Mouse (Mus musculus) cerebellum, postnatal 14 days (tissue): ENCODE data around the gene Arhgap19.

Source experiments
- DNase-seq, 2 experiments: peaks; one replicate each; pipeline ENCODE4 v3.0.0; 2021; ENCODE audit warnings: mixed read lengths in 2 of 2

Arhgap19 gene

DNA sequence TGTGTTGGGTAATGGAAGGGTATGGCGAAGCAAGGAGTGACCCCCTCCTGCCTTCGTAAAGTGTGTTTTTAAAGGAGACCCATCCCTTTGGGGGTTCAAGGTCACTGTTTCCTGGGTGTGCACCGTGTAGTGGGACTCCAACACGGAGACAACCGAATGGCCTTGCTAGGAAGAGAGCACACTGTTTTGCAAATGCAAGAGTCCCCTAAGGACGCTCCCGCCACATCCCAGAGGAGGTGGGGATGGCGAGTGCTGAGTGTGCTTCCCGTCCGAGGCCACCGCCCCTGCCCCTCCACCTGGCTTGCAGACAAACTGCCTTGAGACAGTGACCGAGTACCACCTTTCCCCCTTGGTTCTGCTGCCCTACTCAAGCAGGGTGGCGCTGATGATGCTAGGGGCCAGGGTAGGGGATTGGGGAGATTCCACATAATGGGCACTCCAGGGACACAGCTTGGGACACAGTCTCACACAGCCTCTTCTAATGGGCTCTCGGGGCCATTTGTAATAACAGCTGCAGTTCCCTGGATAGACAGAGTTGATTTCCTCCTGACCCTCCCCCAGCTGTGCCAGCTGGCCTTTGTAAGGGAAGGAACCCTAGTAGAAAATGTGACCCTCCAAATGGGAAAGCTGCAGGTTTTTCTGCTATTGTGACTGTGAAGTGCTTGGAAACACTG is 30.0 kb upstream of the Arhgap19 start:
- DNase-seq = peak in 1 of 2 experiments; percentile 21

DNA sequence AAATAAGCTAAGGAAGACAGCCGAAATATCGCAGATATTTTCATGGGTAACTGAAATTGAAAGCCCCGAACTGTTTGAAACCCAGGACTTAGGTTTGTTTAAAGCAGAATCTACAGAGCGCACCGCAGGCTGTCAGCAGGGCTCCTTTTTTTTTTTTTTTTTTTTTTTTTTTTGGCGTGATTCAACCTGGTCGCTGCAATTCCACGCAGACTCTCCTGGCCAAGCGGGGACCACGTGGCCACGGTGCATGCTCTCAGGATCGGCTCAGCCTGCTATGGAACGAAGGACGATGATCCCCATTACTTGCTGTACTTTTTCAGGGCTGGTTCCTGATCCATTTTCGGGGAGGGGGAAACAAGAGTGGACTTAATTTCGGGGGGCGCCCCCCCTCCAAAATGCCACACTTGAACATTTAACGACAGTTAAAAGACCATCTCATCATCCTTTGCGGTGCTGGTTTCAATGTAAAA is 29.3 kb upstream of the Arhgap19 start:
- DNase-seq = peak; percentile 66 to 72

DNA sequence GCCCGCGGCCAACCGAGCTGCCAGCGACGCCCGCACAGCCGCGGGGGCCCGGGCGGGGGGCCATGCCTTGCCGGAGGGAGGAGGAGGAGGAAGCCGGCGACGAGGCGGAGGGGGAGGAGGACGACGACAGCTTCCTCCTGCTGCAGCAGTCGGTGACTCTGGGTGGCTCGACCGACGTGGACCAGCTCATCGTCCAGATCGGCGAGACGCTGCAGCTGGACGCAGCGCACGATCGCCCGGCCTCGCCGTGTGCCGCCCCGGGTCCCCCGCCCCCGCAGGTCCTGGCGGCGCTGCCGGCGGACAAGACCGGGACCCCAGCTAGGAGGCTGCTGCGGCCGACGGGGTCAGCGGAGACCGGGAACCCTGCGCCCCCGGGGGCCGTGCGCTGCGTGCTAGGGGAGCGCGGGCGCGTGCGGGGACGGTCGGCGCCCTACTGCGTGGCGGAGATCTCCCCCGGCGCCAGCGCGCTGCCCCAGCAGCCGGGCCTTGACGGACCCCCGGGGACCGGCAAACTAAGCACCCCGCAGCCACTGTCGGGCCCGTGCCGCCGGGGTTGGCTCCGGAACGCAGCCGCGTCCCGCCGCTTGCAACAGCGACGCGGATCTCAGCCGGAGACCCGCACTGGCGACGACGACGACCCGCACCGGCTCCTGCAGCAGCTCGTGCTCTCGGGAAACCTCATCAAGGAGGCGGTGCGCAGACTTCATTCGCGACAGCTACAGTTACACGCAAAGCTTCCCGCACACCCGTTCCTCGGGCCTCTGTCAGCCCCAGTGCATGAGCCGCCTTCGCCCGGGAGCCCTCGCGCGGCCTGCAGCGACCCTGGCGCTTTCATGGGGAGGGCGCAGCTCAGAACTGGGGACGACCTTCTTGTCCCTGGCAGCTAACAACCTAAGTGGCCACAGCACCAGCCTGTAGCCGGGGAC is 28.5 kb upstream of the Arhgap19 start:
- peak; percentile 72 to 73 for DNase-seq

DNA sequence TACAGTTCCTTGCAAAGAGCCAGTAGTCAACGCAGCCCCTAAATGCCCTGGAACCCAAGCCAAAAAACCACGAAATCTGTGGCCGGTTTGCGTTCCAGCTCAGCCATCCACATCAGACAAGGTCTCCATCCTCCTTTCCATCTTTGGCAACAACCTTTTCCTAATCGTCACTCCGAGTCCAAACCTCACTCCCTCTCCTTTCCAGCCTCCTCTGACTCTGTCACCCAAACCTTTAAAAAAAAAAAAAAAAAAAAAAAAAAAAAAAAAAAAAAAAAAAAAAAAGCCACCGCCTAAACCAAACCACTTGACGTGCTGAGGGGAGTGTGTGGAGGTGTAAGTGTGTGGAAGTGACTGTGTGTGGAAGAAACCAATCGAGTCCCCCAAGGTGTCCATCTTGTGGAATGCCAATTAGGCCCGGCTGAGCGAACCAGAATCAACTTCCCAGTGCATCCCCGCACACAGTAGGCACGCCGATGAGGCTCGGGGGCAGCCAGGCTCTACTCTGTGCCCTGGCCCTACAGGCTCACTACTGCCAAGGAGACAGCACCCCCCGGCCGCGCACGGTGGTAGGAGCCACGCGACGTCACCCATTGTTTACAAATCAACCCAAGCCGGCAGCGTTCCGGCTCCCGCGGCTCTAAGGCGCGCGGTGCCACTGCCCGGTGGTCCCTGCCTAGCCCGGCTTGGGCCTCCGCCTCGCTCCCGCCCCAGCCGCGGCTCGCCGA is 27.7 kb upstream of the Arhgap19 start, which contains the start of gene Frat1:
Gene Frat1 (plus strand): TSS at position 590 of the 725 bp plus-strand sequence.
- DNase-seq = peak; percentile 96 to 97

DNA sequence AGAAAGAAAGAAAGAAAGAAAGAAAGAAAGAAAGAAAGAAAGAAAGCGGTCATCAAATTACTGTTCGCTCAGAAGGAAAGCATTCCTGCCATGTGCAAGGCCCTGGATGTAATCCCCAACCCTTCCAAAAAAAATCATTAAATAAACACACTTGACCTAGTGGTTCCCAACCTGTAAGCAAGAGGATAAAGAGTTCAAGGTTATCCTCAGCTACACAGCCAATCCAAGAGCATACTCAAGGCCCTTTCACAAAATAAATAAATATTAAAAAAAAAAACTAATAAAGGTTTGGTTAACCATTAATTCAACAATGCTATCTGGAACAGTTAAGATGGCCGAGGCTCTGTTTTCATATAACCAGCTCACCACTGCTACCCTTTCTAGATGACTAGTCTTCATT is 27.1 kb upstream of the Arhgap19 start:
- DNase-seq = no peak

DNA sequence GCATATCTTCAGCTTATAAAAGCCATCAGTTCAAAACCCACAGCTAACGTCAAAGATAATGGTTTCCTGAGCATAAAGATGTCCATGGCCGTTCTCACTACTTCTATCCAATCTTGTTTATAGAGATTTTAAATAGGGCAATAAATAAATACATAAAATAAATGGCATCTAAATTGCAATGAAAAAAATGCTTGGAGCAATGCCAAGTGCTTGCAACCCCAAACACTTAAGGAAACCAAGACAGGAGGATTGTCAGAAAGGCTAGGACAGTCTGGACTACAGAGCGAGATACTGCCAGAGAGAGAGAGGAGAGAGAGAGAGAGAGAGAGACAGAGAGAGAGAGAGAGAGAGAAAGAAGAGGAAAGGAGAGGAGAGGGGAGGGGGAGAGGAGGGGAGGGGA is 24.7 kb upstream of the Arhgap19 start:
- DNase-seq = no peak

DNA sequence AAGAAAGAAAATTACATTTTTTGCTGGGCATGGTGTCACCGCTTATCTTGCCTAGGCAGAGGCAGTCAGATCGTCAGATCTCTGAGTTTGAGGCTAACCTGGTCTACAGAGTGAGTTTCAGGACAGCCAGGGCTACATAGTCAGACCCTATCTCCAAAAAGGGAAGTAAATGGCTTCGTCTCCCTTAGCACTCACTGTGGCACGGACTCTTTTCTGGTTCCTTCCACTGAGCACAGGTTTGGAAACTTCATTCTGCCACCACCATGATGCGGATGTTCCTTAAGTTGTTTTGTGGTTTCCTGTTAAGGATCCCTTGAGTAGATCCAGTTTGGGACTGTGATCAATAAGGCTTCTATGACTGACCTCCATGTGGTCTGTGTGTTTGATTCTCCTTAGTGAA is 23.1 kb upstream of the Arhgap19 start:
- no peak for DNase-seq

DNA sequence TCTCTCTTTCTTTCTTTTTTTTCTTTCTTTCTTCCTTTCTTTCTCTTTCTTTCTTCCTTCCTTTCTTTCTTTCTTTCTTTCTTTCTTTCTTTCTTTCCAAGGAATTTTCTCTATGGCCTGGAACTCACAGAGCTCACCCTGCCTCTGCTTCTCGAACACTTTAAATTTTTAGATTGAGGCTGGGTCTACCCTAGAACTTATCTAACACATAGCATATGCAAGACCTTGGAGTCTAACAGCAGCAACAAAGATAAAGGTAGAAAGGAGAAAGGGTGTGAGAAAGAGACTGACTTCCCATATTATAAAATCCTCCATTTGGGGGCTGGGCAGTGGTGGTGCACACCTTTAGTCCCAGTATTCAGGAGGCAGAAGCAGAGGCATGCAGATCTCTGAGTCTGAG is 20.7 kb upstream of the Arhgap19 start:
- DNase-seq = no peak

DNA sequence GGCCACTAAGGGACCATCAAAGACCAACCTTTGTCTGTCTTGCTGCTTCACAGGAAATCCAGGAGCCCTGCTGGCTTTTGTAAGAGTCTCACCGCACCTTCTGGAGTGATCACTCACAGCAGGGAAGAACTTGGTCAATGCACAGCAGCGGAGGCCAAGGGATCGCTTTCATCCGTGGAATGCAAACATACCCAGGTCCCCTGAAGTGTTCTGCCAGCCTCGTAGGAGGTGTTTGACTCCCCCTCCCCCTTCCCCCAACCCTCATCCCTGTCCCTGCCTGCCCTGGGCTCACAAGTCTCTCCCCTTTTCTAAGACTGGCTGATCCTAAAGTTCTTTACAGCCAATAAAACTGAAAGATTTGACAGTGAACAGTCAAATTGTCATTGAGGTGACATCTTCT is 19.6 kb upstream of the Arhgap19 start:
- DNase-seq = no peak

DNA sequence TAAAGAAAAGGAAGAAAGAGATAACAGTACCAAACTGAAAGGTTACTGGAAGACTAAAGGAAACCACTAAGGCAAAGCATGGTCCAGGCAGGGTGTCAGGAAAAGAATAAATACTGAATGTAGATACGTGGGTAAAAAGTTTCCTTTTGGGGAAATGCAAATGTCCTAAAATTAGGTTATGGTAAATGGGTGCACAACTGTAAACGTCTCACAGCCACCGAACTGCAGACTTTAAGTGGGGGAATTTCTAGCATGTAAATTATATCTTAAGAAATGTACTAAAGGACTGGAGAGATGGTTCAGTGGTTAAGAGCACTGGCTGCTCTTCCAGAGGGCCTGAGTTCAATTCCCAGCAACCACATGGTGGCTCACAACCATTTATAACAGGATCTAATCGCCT is 16.9 kb upstream of the Arhgap19 start:
- no peak for DNase-seq

DNA sequence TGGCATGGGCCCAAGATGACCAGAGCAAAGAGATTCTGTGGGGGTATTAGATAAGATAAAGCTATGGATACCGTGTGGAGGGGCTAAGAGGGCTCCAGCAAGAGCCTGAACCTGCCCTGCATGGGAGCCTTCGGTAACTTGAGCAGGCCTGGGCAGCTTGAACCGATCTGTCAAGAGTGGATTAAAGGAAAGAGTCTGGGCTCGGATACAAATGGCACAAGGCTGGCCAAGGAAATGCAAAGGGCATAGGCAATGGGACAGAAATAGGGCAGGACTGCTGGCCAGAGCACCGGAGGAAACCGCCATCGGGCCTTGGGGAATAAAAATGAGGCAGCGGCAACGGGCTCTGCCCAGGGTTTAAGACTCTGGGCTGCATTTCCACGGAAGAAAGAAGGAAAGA is 15.5 kb upstream of the Arhgap19 start:
- DNase-seq = peak in 1 of 2 experiments; percentile 12

DNA sequence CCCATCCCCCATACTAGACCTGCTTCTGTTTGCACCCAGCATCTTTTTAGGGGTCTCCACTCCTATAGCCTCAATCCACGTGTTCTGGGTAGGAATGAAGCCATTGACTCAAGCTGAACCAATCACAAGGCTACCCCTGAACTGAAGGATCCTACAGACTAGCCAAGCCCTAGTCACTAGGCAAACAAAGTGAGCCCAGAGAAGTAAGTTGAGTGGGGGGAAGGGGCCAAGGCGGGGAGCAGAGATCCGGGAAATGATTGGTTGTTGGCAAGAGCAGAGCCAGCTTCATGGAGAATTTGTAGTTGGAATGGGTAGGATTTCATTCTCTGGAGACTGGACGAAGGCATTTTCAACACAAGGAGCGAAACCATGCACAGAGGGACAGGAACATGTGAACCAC is 15.1 kb upstream of the Arhgap19 start:
- DNase-seq = peak in 1 of 2 experiments; percentile 30

DNA sequence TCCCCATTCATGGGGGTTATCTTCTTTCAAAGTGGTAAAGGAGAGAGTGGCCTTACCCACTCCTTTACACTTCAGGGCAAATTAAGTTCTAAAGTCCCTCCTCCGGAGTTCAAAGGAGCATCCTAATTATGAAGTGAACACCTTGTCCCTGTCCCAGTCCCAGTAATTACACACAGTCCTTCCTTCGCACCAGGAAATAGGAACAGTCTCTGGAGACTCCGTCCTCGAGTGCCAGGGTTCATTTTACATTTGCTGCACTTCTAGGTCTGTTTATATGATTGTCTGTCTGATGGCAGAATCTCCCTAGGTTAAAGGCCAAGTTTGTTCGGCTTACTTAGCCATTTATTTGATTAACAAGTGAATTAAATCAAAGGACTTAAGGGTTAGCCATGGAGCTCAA is 14.6 kb upstream of the Arhgap19 start:
- no peak for DNase-seq

DNA sequence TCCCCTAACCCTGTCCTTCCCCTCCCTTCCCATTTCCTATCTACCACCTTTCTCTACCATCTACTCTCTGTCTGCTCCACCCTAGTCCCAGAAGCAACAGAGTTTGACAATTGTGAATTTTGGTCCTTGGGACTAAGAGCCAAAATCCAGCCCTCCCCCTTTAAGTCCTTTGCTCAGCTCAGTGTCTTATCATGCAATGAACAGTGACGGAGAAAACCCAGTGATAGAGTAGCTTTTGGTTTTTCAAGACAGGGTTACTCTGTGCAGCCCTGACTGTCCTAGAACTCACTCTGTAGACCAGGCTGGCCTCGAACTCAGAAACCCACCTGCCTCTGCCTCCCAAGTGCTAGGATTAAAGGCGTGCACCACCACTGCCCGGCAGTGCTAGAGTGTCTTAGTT is 11.5 kb upstream of the Arhgap19 start:
- no peak for DNase-seq

DNA sequence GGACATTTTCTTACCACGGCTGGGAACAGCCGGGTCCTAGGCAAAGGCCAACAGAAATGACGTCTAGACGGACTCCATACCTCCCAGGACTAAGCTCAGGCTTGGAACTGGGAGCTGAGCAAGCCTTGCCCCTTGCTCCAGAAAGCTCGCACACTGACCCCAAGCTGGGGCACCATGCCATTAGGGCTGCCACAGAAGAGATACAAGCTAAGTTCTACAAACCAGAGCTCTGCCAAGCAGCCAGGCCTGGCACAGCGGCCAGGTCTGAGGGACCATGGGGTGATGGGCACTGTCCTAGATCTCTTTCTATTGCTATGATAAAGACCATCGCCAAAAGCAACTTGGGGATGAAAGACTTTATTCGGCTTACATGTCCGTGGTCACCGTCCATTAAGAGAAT is 10.7 kb upstream of the Arhgap19 start:
- no peak for DNase-seq

DNA sequence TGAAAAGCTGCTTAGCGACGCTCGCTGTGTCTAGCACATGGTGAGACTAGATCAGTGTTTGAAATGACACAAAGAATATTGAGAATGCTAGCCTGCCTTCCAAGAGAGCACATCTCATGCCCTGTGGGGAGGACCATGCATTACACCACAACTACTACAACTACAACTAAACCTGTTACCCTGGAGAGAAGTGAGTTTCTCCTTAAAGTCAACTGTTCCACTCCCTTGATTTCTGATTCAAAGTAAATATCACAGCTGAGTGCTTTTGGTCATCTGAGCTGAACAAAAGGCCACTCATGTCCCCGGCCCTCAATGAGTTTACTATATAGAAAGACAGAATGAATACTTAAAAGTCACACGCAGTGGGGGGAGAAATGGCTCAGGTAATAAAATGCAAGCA is 8.2 kb upstream of the Arhgap19 start:
- no peak for DNase-seq

DNA sequence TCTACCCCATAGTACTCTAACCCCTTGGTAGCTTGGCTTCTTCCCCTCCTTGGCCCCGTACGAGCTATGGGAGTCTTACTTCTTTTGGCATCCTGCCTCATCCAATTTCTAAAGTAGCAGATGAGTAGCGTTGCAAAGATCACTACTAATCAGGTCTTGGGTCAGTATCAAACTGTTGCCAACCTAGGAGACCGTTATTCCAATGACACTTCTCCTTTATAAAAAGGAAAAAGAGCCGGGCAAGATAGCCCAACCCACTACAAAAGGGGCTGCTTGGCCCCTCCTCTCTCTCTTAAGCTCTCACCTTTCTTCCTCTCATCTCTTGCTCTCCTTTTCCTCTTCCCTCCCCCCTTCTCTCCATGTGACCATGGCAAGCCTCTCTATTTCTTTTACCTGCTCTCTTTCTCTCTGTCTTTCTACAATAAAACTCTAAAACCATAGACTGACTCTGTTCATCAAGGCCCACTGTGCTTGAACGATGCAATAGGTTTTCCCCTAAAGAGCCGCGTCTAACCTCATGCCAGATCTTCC is 6.3 kb upstream of the Arhgap19 start:
- DNase-seq = no peak

DNA sequence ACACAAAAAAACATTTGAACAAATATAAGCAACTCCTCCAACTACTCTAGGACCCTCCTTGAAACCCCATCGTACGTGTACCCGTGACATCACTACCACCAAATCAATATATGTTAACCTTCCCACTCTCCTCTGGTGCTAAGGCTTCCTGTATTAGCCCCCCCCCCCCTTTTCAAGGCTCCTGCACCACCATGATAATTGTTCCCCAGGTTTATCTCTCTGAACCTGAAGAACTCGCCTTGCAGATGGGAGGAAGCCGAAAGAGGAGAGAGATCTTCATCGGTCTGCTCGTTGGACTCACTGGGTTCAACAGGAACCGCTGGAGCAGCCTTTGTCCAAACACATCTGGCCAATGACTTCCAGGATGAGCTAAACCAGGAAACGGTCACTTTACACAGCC is 5.7 kb upstream of the Arhgap19 start:
- no peak for DNase-seq

DNA sequence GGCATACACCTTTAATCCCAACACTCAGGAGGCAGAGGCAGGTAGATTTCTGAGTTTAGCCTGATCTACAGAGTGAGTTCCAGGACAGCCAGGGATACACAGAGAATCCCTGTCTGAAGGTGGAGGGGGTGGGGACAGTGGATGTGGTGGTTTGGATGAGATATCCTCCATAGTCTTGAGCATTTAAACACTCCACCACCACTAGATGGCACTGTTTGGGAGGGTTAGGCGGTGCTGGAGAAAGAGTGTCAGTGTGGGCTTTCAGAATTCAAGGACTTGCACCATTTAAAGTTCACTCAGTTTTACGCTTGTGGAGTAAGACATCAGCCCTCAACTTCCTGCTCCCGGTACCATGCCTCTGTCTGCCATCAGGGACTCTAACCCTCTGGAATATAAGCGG is 4.0 kb upstream of the Arhgap19 start:
- no peak for DNase-seq

DNA sequence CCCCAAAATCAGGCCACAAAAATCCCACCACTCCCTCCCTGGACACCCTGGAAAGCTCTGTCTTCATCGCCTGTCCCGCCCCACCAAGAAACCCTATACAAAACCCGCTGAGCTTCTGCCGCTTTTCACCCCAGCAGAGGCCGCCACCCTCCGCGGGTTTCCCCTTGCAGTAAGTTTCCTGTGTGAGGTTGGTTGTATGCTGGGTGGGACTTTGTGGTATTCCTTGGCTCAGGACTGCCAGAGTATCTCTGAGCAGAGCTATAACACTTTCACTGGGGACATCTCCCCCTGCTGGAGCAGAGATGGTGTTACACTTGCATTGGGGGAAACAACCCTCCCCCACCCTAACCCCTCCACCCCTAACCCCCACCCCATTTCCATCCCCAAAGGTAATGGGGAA is 1.5 kb upstream of the Arhgap19 start:
- DNase-seq = no peak

DNA sequence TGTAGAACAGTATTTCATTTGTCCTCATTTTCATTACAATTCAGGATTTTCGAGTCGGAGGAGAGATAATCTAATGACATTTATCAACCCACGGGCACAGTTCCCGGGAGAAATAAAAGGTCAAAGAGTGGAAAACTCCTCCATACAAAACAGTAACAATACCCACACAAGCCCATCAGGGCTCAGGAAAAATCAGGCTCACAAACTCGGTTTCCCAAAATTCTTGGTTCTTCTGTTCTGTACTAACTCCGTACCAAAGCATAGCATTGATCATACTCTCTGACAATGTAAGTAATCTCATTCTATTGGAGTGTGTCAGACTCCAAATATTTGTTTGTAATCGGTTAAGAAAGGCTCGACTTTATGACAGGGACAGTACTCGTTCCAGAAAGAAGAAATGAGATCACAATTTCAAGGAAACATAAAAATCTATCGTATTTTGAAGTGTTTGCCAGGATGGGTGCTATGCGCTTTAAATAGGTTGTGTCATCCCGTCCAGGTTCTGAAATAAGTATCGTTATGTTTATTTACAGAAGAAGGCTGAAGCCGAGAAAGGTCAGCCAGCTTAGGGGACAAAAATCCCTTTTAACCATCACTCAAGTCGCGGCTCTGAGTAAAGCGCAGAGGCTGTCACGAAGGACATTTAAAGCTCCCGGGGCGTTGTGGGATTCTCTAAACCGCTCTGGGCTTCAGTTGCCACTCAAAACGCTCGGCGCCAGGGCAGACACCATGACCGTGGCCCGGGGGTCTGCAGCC is 683 bp downstream of the Arhgap19 start:
- no peak for DNase-seq

DNA sequence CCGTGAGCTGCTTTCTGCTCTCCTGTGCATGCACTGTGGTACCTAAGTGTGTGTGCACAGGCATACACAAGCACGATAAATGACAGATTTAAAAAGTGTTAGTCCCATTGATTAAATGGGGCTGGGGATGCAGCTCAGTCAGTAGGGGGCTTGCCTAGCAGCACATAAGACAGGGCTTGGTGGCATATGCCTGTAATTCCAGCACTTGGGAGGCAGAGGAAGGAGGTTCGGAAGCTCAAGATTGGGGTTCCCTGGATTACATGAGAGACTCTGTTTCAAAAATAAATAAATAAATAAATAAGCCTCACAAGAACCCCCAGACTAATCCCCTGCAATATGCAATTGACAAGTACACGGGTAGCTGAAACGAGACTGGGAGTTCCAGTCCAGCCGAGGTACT is 1.4 kb downstream of the Arhgap19 start:
- no peak for DNase-seq
